Mouse (Mus musculus): ENCODE measurements at regions not wholly inside any gene's neighbourhood (a gene's known extent, or its start where the extent isn't known, plus 50 kb on each side); places are given as distances from the start of the nearest gene placed in this dataset.

DNA sequence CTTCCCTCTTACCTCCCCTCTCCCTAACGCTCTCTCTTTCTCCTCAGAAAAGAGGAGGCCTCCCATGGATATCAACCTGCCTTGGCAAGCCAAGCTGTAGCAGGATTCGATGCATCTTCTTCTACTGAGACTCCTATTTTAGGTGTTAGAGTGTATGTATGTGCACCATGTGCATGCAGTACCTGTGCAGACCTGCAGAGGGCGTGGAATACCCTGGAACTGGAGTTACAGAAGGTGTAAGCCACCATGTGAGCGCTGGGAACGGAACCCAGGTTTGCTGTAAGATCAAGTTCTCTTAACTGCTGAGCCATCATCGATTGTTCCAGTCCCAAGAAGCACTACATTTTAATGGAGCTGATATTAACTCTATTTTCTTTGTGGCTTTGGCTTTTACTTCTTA is 146.8 kb downstream of the Tmx1 start:
- H3K9me3 ChIP-seq (replicated peaks; ENCODE audit: control insufficient read depth, low read length) = 0 out of 2 replicates have a peak, but pooled peaks cover 3% of the 10 kb centered on the region
- H3K4me2 ChIP-seq (ENCODE audit: low read depth, low read length) = no peak overlapping the region
- H3K4me3 ChIP-seq (replicated peaks; ENCODE audit: low read length) = no peak overlapping the region
- no peak overlapping the region for H3K27ac ChIP-seq (ENCODE audit: low read length)
- no peaks in the 10 kb centered on the region for H3K36me3 ChIP-seq (ENCODE audit: control insufficient read depth, insufficient read depth, low read length)
- H3K4me1 ChIP-seq (ENCODE audit: control insufficient read depth, insufficient read depth, low read length) = no peaks in the 10 kb centered on the region
- no peak for ATAC-seq (ENCODE audit: insufficient read depth, low FRiP score)
- 88% methylated on average over 6 of the region's 6 CpGs for WGBS
- H3K27me3 ChIP-seq (ENCODE audit: control insufficient read depth, insufficient read depth, low read length) = no peaks in the 10 kb centered on the region
- no peak overlapping the region for H3K9ac ChIP-seq (ENCODE audit: low read length)

DNA sequence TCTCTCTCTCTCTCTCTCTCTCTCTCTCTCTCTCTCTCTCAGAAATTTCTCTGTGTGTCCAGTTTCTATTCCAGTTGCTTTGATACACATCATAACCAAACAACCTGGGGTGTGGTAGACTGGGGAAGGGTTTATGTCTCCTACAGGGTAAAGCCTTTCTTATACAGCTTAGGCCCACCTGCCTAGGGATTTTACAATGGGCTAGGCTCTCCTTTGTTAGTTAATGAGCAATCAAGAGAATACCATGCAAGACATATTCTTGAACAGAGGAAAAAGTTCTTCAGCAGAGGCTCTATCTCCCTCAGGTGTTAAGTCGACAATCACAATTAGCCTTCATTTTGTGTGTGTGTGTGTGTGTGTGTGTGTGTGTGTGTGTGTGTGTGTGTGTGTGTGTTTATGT is 151.0 kb downstream of the Tmx1 start:
- no peak overlapping the region for H3K4me3 ChIP-seq (replicated peaks; ENCODE audit: low read length)
- 100% methylated on average over 1 of the region's 1 CpGs for WGBS
- H3K36me3 ChIP-seq (ENCODE audit: control insufficient read depth, insufficient read depth, low read length) = no peaks in the 10 kb centered on the region
- H3K4me1 ChIP-seq (ENCODE audit: control insufficient read depth, insufficient read depth, low read length) = no peaks in the 10 kb centered on the region
- H3K9ac ChIP-seq (ENCODE audit: low read length) = no peak overlapping the region
- no peak overlapping the region for H3K4me2 ChIP-seq (ENCODE audit: low read depth, low read length)
- ATAC-seq (ENCODE audit: insufficient read depth, low FRiP score) = no peak
- no peaks in the 10 kb centered on the region for H3K27me3 ChIP-seq (ENCODE audit: control insufficient read depth, insufficient read depth, low read length)
- H3K9me3 ChIP-seq (replicated peaks; ENCODE audit: control insufficient read depth, low read length) = 0 out of 2 replicates have a peak, but pooled peaks cover 3% of the 10 kb centered on the region
- no peak overlapping the region for H3K27ac ChIP-seq (ENCODE audit: low read length)

- peaks cover 5% of the 10 kb centered on the region for H3K4me1 ChIP-seq (ENCODE audit: control insufficient read depth, insufficient read depth, low read length)
- ATAC-seq (ENCODE audit: insufficient read depth, low FRiP score) = no peak
- H3K27ac ChIP-seq (ENCODE audit: low read length) = no peak overlapping the region
- H3K9me3 ChIP-seq (replicated peaks; ENCODE audit: control insufficient read depth, low read length) = no peaks in the 10 kb centered on the region
- H3K36me3 ChIP-seq (ENCODE audit: control insufficient read depth, insufficient read depth, low read length) = no peaks in the 10 kb centered on the region
- no peaks in the 10 kb centered on the region for H3K27me3 ChIP-seq (ENCODE audit: control insufficient read depth, insufficient read depth, low read length)
- no peak overlapping the region for H3K4me3 ChIP-seq (replicated peaks; ENCODE audit: low read length)
- H3K9ac ChIP-seq (ENCODE audit: low read length) = no peak overlapping the region
- 54% methylated on average over 5 of the region's 5 CpGs for WGBS
- no peak overlapping the region for H3K4me2 ChIP-seq (ENCODE audit: low read depth, low read length)
Measured at GRCm38 (mm10) chr12:70608672-70609071, 155.8 kb downstream of the Tmx1 start.

DNA sequence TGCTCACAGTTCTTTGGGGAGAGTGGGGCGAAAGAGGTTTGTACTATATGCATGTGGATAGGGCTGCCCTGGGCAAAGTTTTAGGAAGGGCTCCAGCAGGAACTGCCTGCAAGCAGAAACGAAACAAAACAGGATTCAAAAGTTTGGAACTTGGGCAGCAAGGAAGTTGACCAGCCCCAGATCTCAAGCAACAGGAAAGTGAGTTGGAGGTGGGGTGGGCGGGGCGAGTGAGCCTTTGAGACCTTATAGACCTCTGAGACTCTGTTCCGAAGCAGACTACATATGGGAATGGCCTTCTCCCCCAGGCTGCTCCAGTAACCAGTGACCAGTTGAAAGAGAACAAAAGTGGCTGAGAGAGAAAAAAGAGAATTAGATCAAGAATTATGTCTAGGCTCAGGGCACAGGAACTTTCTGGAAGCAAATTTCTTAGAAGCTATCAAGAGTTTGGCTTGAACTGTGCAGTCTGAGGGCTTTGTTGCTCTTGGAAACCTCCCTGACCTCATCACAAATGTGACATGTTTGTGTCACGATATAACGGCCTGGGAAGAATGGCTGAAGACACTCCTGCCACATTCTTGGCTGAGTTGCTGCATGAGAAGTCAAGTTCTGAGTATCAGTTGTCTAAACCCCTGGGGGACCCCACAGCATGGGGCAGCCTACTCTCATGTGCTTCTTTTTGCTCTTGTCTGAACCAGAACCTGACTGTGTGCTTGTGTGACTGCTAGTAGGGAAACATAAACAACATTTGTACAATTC is 156.4 kb downstream of the Tmx1 start:
- 69% methylated on average over 7 of the region's 7 CpGs for WGBS
- Histone ChIP-seq H3K4me3 (replicated peaks; ENCODE audit: low read length) (no peak overlapping the region), H3K9me3 (replicated peaks; ENCODE audit: control insufficient read depth, low read length) (no peaks in the 10 kb centered on the region), H3K4me2 (ENCODE audit: low read depth, low read length) (no peak overlapping the region), H3K36me3 (ENCODE audit: control insufficient read depth, insufficient read depth, low read length) (no peaks in the 10 kb centered on the region), H3K9ac (ENCODE audit: low read length) (no peak overlapping the region), H3K27me3 (ENCODE audit: control insufficient read depth, insufficient read depth, low read length) (no peaks in the 10 kb centered on the region), H3K27ac (ENCODE audit: low read length) (no peak overlapping the region), H3K4me1 (ENCODE audit: control insufficient read depth, insufficient read depth, low read length) (peaks cover 5% of the 10 kb centered on the region)
- ATAC-seq (ENCODE audit: insufficient read depth, low FRiP score) = no peak

DNA sequence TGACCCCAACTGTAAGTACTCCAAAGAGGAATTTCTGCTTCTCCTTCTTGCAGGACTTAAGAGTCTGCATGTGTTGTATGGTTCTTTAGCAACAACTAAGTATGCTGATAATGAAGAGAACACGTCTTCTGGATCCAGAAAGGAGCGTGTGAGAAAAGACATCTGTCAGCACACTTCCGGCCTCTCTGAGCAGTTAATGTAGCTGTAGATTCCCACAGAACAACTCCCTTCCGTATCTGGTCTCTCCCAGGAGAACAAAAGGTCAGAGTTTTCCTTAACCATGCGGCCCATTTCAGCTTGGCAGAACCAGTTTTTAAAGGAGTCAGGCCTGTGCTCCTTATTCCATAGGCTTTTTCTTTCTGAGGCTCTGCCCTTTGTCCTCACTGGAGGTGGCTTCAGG is 159.0 kb downstream of the Tmx1 start:
- Histone ChIP-seq H3K27ac (ENCODE audit: low read length) (peak overlapping the region; percentile 26; the same call in 1 of the 2 replicates), H3K4me2 (ENCODE audit: low read depth, low read length) (no peak overlapping the region)
- 64% methylated on average over 5 of the region's 5 CpGs for WGBS

DNA sequence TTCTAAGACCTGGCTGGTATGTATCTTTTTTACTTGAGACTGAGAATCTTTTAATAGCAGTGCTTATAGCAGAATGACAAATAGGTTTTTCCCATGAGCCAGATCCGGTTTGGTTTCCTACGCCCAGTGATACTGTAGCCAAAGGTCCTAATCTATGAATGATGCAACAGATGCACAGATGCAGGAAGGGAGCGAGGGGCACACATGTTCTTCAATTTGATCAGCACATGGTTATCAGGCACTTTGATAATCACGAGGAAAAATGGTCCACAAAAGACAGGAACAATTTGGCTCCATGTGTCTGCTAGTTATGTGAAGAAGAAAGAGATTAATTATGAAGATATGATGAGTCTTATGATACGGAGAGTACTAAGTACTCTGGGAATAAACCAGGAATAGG is 160.3 kb downstream of the Tmx1 start:
- Histone ChIP-seq H3K4me3 (replicated peaks; ENCODE audit: low read length) (no peak overlapping the region), H3K36me3 (ENCODE audit: control insufficient read depth, insufficient read depth, low read length) (no peaks in the 10 kb centered on the region), H3K9ac (ENCODE audit: low read length) (no peak overlapping the region), H3K4me2 (ENCODE audit: low read depth, low read length) (no peak overlapping the region), H3K27me3 (ENCODE audit: control insufficient read depth, insufficient read depth, low read length) (no peaks in the 10 kb centered on the region), H3K9me3 (replicated peaks; ENCODE audit: control insufficient read depth, low read length) (no peaks in the 10 kb centered on the region; the same call in 1 of the 2 replicates), H3K4me1 (ENCODE audit: control insufficient read depth, insufficient read depth, low read length) (peaks cover 5% of the 10 kb centered on the region), H3K27ac (ENCODE audit: low read length) (no peak overlapping the region)
- no peak for ATAC-seq (ENCODE audit: insufficient read depth, low FRiP score)
- 61% methylated on average over 5 of the region's 5 CpGs for WGBS

More for the DNA sequence above, 159.0 kb downstream of the Tmx1 start:
- Histone ChIP-seq H3K36me3 (ENCODE audit: control insufficient read depth, insufficient read depth, low read length) (no peaks in the 10 kb centered on the region), H3K4me3 (replicated peaks; ENCODE audit: low read length) (no peak overlapping the region), H3K4me1 (ENCODE audit: control insufficient read depth, insufficient read depth, low read length) (peaks cover 5% of the 10 kb centered on the region), H3K27me3 (ENCODE audit: control insufficient read depth, insufficient read depth, low read length) (no peaks in the 10 kb centered on the region), H3K9me3 (replicated peaks; ENCODE audit: control insufficient read depth, low read length) (no peaks in the 10 kb centered on the region; the same call in 1 of the 2 replicates), H3K9ac (ENCODE audit: low read length) (no peak overlapping the region)
- peak; percentile 47; the same call in 1 of the 2 replicates for ATAC-seq (ENCODE audit: insufficient read depth, low FRiP score)

- Histone ChIP-seq H3K27me3 (ENCODE audit: control insufficient read depth, insufficient read depth, low read length) (no peaks in the 10 kb centered on the region), H3K9ac (ENCODE audit: low read length) (no peak overlapping the region), H3K36me3 (ENCODE audit: control insufficient read depth, insufficient read depth, low read length) (no peaks in the 10 kb centered on the region), H3K4me3 (replicated peaks; ENCODE audit: low read length) (no peak overlapping the region), H3K27ac (ENCODE audit: low read length) (no peak overlapping the region), H3K4me1 (ENCODE audit: control insufficient read depth, insufficient read depth, low read length) (peaks cover 5% of the 10 kb centered on the region), H3K9me3 (replicated peaks; ENCODE audit: control insufficient read depth, low read length) (no peaks in the 10 kb centered on the region; the same call in 1 of the 2 replicates), H3K4me2 (ENCODE audit: low read depth, low read length) (no peak overlapping the region)
- 50% methylated on average over 2 of the region's 2 CpGs for WGBS
- no peak for ATAC-seq (ENCODE audit: insufficient read depth, low FRiP score)
Measured at GRCm38 (mm10) chr12:70614101-70614500, 161.2 kb downstream of the Tmx1 start.

- 72% methylated on average over 2 of the region's 2 CpGs for WGBS
- no peak for ATAC-seq (ENCODE audit: insufficient read depth, low FRiP score)
- no peak overlapping the region for H3K9ac ChIP-seq (ENCODE audit: low read length)
Measured at GRCm38 (mm10) chr12:70614686-70615085, 161.8 kb downstream of the Tmx1 start.

DNA sequence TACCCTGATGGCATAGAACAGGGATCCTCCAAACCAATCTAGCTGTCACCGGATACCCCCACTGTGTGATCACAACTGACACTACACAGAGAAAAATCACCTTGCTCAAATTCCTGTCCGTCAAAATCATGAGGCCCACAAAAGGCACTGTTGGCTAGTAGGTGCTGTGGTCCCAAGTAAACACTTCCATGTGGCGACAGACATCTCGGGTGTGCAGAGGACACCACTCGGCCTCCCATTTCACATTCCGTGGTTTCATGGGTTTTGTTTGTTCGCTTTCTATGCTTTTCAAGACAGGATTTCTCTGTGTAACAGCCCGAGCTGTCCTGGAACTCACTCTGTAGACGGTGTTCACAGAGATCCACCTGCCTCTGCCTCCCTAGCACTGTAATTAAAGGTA is 162.2 kb downstream of the Tmx1 start:
- peaks cover 5% of the 10 kb centered on the region for H3K4me1 ChIP-seq (ENCODE audit: control insufficient read depth, insufficient read depth, low read length)
- no peak overlapping the region for H3K9ac ChIP-seq (ENCODE audit: low read length)
- H3K4me3 ChIP-seq (replicated peaks; ENCODE audit: low read length) = no peak overlapping the region
- no peak for ATAC-seq (ENCODE audit: insufficient read depth, low FRiP score)
- no peaks in the 10 kb centered on the region for H3K36me3 ChIP-seq (ENCODE audit: control insufficient read depth, insufficient read depth, low read length)
- no peaks in the 10 kb centered on the region for H3K27me3 ChIP-seq (ENCODE audit: control insufficient read depth, insufficient read depth, low read length)
- H3K9me3 ChIP-seq (replicated peaks; ENCODE audit: control insufficient read depth, low read length) = no peaks in the 10 kb centered on the region; the same call in 1 of the 2 replicates
- 0 out of 2 replicates have a peak overlapping the region, but pooled peaks have one; percentile 48 for H3K27ac ChIP-seq (ENCODE audit: low read length)
- H3K4me2 ChIP-seq (ENCODE audit: low read depth, low read length) = no peak overlapping the region
- 94% methylated on average over 9 of the region's 9 CpGs for WGBS

More at GRCm38 (mm10) chr12:70614686-70615085, 161.8 kb downstream of the Tmx1 start:
- Histone ChIP-seq H3K36me3 (ENCODE audit: control insufficient read depth, insufficient read depth, low read length) (no peaks in the 10 kb centered on the region), H3K9me3 (replicated peaks; ENCODE audit: control insufficient read depth, low read length) (no peaks in the 10 kb centered on the region; the same call in 1 of the 2 replicates), H3K27me3 (ENCODE audit: control insufficient read depth, insufficient read depth, low read length) (no peaks in the 10 kb centered on the region), H3K4me3 (replicated peaks; ENCODE audit: low read length) (no peak overlapping the region), H3K4me2 (ENCODE audit: low read depth, low read length) (no peak overlapping the region), H3K4me1 (ENCODE audit: control insufficient read depth, insufficient read depth, low read length) (peaks cover 5% of the 10 kb centered on the region), H3K27ac (ENCODE audit: low read length) (no peak overlapping the region)

Data from stomach, embryonic 16.5 days (tissue).